Mouse (Mus musculus): ENCODE data around the gene Psmb11. TPM values are rescaled to one million over a fixed set of nuclear protein-coding genes. Genes with fewer than 3 reads are reported as not detected.

The Psmb11 gene
- total and polyA plus RNA-seq, 2 experiments from 2014 or later, result not detected

DNA sequence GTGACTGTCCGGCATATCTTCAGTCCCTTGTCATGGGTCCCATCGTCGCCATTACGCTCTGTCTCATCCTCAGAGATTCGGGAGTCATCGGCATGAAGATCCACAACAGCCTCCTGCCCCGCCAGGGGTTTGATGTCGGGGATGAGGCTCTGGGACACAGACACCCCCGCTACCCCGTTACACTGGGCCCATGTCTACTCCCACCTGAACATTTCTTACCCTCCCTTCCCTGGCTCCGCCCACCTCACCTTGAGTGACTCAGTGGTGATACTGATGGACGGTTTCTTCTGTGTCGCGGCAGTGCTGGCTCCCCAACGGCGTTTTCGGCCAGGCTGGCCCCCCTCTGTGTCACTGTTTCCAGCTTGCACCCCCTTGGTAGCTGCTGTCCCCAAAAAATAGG is 25.2 kb downstream of the Psmb11 start:
- Histone ChIP-seq H3K9ac (replicated peaks; ENCODE audit: low read length, poor library complexity, severe bottlenecking) (no peak overlapping the region), H3K27ac (ENCODE audit: low read depth, low read length) (no peak overlapping the region), H3K4me2 (ENCODE audit: low read depth, low read length, poor library complexity, severe bottlenecking) (no peak overlapping the region), H3K4me1 (ENCODE audit: insufficient read depth, low read length) (no peaks in the 10 kb centered on the region; the same call in 1 of the 2 replicates), H3K36me3 (ENCODE audit: insufficient read depth, low read length) (peaks cover 63% of the 10 kb centered on the region), H3K9me3 (ENCODE audit: low read length) (no peaks in the 10 kb centered on the region), H3K27me3 (ENCODE audit: insufficient read depth, low read length) (no peaks in the 10 kb centered on the region), H3K4me3 (ENCODE audit: low read depth, low read length) (no peak overlapping the region)
- TF ChIP-seq CTCF (IDR thresholded peaks at IDR 0.05), result no peak
- ATAC-seq (ENCODE audit: low FRiP score) (no peak), DNase-seq (ENCODE audit: low spot score) (no peak)
- 94% methylated on average over 17 of the region's 17 CpGs for WGBS

DNA sequence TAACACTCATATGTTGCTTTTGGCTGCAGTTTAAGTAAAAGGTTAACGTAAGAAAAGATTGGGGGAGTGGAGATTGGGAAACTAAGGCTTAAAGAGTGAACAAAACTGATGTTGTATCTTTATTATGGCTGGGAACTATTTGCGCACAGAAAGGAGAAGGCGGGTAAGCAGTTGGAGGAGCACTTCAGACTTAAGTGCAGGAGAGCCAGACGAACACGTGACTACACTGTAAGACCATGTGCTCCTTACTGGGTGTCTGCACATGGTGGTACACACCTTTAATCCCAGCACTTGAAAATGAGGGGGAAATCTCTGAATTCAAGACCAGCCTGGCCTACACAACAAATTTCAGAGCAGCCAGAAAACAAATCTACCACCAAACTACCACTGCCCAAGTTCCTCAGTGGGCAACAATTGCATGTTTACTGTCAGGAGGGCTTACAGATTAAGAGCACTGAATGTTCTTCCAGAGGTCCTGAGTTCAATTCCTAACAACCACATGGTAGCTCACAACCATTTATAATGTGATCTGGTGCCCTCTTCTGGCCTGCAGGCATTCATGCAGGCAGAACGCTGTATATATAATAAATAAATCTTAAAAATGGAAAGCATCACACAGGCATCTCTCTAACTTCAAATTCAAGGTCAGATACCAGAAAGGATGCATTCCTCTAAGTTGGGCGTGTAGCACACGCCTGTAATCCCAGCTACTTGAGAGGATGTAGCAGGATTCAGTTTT is 25.8 kb downstream of the Psmb11 start:
- no peak for DNase-seq (ENCODE audit: low spot score)
- ATAC-seq (ENCODE audit: low FRiP score), result no peak
- Histone ChIP-seq H3K4me1 (ENCODE audit: insufficient read depth, low read length) (no peaks in the 10 kb centered on the region; the same call in none of the 2 replicates), H3K9me3 (ENCODE audit: low read length) (no peaks in the 10 kb centered on the region), H3K9ac (replicated peaks; ENCODE audit: low read length, poor library complexity, severe bottlenecking) (no peak overlapping the region), H3K36me3 (ENCODE audit: insufficient read depth, low read length) (peaks cover 63% of the 10 kb centered on the region), H3K27me3 (ENCODE audit: insufficient read depth, low read length) (no peaks in the 10 kb centered on the region), H3K4me3 (ENCODE audit: low read depth, low read length) (no peak overlapping the region), H3K27ac (ENCODE audit: low read depth, low read length) (no peak overlapping the region), H3K4me2 (ENCODE audit: low read depth, low read length, poor library complexity, severe bottlenecking) (no peak overlapping the region)
- 94% methylated on average over 8 of the region's 8 CpGs for WGBS
- TF ChIP-seq CTCF (IDR thresholded peaks at IDR 0.05), result peak; percentile 68

DNA sequence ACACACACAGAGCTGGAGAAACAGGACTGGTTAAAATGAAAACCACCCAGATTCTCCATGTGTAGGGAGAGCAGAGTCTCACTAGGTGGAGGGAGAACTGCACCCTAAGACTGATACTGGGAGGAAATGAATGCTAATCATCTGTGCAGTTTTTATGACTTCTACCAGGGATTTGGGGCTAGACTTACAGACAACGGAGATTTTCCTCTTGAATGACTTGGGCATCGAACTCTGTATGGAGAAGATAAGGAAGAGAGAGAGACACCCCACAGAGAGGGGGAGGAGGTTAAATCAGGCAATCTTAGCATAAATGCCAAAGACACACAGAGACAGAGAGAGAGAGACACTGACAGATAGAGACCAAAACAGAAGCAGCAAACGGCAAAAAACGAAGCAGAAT is 26.7 kb downstream of the Psmb11 start:
- Histone ChIP-seq H3K27ac (ENCODE audit: low read depth, low read length) (no peak overlapping the region), H3K9ac (replicated peaks; ENCODE audit: low read length, poor library complexity, severe bottlenecking) (no peak overlapping the region), H3K27me3 (ENCODE audit: insufficient read depth, low read length) (no peaks in the 10 kb centered on the region), H3K36me3 (ENCODE audit: insufficient read depth, low read length) (peaks cover 56% of the 10 kb centered on the region), H3K4me2 (ENCODE audit: low read depth, low read length, poor library complexity, severe bottlenecking) (no peak overlapping the region), H3K4me1 (ENCODE audit: insufficient read depth, low read length) (no peaks in the 10 kb centered on the region; the same call in none of the 2 replicates), H3K9me3 (ENCODE audit: low read length) (no peaks in the 10 kb centered on the region), H3K4me3 (ENCODE audit: low read depth, low read length) (no peak overlapping the region)
- ATAC-seq (ENCODE audit: low FRiP score), result no peak
- no peak for TF ChIP-seq CTCF (IDR thresholded peaks at IDR 0.05)
- no peak for DNase-seq (ENCODE audit: low spot score)
- 60% methylated on average over 4 of the region's 4 CpGs for WGBS

DNA sequence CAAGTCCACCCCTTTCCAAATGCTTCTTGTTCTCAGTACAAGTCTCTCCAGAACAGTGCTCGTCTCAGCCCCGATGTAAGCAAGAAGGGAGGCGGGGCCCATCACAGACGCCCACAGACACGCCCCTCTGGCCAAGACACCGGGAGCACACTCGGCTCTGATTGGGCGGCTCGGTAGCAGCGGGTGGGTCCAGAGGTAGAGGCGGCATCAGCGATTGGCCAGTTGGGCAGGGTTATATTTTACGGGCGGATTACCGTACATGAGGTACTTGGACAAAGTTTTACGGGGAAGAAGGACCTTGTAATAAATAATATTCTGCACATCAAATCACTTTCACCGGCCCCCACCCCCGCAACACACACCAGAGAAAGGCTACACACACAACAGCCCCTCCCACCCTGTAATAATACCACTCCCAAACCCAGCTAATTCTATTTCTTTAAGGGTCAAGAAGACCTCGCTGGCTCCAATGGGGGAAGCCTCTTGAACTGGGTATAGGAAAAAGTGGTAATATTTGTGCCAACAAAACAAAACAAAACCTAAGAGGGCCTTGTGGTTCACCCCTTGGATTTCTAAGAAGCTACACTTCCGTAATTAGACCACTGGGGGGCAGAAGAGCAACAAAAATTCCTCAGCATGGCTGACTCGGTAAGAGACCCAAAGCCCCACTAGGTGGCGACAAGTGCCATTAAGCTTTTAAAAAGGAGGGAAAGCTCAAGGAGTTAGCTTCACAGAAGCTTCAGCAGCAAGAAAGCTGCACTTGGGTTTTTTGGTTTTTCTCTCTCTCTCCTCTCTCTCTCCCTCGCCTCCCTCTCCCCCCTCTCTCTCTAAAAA is 29.6 kb downstream of the Psmb11 start:
- Histone ChIP-seq H3K9ac (replicated peaks; ENCODE audit: low read length, poor library complexity, severe bottlenecking) (0 out of 2 replicates have a peak overlapping the region, but pooled peaks have one; percentile 13), H3K27ac (ENCODE audit: low read depth, low read length) (no peak overlapping the region), H3K36me3 (ENCODE audit: insufficient read depth, low read length) (peaks cover 30% of the 10 kb centered on the region), H3K4me1 (ENCODE audit: insufficient read depth, low read length) (peaks cover 3% of the 10 kb centered on the region), H3K4me3 (ENCODE audit: low read depth, low read length) (no peak overlapping the region), H3K27me3 (ENCODE audit: insufficient read depth, low read length) (no peaks in the 10 kb centered on the region), H3K4me2 (ENCODE audit: low read depth, low read length, poor library complexity, severe bottlenecking) (no peak overlapping the region), H3K9me3 (ENCODE audit: low read length) (no peaks in the 10 kb centered on the region)
- WGBS, result 65% methylated on average over 23 of the region's 23 CpGs
- DNase-seq (ENCODE audit: low spot score) (peak; percentile 97), ATAC-seq (ENCODE audit: low FRiP score) (peak; percentile 49)
- TF ChIP-seq CTCF (IDR thresholded peaks at IDR 0.05), result peak; percentile 98

DNA sequence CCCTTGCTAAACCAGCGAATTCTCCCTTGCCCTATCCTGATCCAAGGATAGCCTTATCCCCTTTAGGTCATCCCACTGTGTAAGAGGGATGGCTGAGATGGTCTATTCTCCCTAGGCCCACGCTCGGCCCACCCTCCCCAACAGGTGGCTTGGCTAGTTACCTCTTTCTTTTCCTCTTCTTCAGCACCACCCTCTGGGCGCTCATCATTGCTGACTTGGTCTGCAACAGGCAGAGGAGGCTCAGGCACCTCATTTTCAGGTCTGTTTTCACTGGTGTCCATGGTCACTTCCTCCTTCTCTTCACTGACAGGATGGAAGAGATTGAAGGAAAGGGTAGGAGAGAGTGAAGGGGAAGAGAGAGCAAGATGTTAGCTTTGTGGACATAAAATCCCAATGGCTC is 30.3 kb downstream of the Psmb11 start:
- H3K27ac ChIP-seq (ENCODE audit: low read depth, low read length), result no peak overlapping the region
- no peaks in the 10 kb centered on the region for H3K9me3 ChIP-seq (ENCODE audit: low read length)
- DNase-seq (ENCODE audit: low spot score) (no peak), ATAC-seq (ENCODE audit: low FRiP score) (peak; percentile 18; the same call in 1 of the 2 replicates)
- H3K9ac ChIP-seq (replicated peaks; ENCODE audit: low read length, poor library complexity, severe bottlenecking), result 0 out of 2 replicates have a peak overlapping the region, but pooled peaks have one; percentile 13
- no peak overlapping the region for H3K4me3 ChIP-seq (ENCODE audit: low read depth, low read length)
- peak overlapping the region; percentile 71; the same call in 1 of the 2 replicates for H3K4me2 ChIP-seq (ENCODE audit: low read depth, low read length, poor library complexity, severe bottlenecking)
- H3K4me1 ChIP-seq (ENCODE audit: insufficient read depth, low read length), result peaks cover 3% of the 10 kb centered on the region
- no peaks in the 10 kb centered on the region for H3K27me3 ChIP-seq (ENCODE audit: insufficient read depth, low read length)
- 75% methylated on average over 4 of the region's 4 CpGs for WGBS
- no peak for TF ChIP-seq CTCF (IDR thresholded peaks at IDR 0.05)
- peaks cover 30% of the 10 kb centered on the region for H3K36me3 ChIP-seq (ENCODE audit: insufficient read depth, low read length)

Measured in midbrain, postnatal 0 days (tissue).